Mouse (Mus musculus): ENCODE results near the gene Gimap4.

Gimap4 gene

DNA sequence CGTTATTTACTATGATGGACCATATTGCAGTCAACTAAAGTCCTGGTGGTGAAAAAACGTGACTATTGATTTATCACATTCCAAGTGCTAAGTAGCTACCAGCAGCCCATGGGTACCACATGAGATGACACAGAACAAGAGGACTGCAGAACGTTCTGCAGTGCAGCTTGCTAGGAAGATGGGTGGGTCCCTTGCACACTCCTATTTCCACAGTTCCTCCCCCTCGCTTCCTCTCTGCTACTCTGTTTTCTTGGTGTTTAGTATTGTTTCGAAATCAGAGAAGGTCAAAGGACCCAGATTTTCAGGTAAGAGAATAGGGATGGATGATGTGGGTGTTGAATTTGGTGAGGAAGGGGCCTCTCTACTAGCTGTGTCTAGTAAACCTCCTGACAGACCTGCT, at the start of gene Gimap4:
Gimap4 (plus strand) TSS at position 231 of the 400 bp plus-strand sequence.
- in situ Hi-C loops (cut with MboI, MseI) = no loop called here

DNA sequence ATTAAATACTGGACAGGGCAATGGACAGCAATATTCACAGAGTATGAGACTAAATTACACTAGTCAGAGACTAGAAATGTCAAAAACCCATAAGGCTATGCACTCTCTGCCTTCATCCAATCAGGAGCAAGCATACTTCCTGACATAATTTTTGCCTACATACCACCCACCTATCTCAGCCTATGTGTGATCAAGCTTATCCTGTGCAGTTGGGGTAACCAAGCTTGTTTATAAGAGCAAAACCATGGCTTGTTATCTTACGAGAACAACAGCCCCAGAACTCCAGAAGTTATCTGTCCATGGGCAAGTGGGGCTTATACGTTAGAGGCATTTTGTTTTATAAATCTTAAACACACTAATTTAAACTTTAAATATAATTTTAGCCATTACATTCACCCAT, 49.2 kb upstream of the Gimap4 start:
- in situ Hi-C loops (cut with MboI, MseI) = loop anchor here (10.0 kb wide), 1 partner anchor 460 kb away; no protein-coding TSS in a partner anchor

DNA sequence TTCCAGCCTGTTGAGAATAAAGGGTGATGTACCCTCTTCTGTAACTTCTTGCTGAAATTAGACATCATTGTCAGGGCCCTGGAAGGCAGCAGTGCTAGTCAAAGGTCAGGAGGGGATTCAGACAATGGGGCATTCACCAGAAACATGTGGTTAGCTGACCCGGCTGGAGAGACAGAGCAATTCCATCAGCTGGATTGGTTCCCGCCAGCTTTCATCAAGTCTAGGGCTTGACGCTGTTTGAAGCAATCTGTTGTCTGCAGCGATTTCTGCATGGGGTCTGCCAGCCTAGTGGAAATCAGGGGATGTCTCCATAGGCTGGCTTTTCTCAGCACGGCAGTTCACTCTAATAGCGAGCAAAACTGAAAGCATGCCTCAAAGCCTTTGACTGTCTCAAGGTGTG, 47.8 kb upstream of the Gimap4 start:
- in situ Hi-C loops (cut with MboI, MseI) = loop anchor here (10.0 kb wide), 1 partner anchor 462 kb away; no protein-coding TSS in a partner anchor

DNA sequence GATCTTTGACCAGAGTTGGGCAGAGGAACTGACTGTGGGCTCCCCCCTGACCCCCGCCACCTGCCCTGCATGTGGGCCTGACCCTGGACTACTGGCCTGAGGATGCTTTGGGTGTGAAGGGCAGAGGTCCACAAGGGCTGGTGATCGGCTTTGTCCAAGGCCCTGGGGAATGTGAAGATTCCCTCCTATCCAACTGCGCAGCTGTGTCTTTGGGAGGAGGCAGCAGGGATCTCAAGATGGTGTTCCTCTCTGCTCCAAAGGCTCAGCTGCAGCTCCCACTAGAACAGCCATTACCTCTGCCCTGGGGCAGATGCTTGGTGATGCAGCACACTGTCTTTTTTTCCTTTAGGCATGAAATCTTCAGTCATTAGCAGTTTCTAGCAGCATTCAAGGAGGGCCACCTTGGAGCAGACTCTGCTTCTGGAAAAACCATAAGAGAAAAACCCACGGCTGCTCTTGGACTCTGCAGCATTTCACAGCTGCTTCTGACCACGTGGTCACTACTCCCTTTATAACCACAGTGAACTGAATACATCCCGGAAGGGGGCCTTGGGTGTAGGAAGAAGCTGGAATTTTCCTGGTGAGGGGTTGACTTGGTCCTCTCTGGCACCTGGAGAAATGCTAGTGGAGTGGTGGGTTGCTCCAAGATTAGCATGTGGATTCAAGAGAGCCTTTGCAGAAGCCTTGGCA, 46.4 kb upstream of the Gimap4 start:
- in situ Hi-C loops (cut with MboI, MseI) = loop anchor here (10.0 kb wide), 1 partner anchor 463 kb away; no protein-coding TSS in a partner anchor

DNA sequence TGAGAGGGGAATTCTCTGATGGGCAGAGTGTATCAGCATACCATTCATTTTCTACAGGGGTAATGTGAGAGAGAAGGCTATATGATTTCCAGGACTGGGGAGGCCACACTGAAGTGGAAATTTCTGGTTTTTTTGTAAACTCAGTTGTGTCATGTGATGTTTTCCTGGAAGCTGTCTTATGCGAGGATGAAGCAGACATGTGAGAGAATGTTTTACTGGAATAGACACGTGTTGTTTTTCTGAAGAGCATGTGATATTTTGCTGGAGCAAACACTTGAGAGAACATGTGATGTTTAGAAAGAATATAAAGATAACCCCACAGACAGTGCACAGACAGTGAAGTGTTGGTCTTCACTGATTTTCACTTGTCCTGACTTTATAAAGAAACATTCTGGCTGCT, 45.8 kb upstream of the Gimap4 start:
- in situ Hi-C loops (cut with MboI, MseI) = loop anchor here (10.0 kb wide), 1 partner anchor 464 kb away; no protein-coding TSS in a partner anchor

DNA sequence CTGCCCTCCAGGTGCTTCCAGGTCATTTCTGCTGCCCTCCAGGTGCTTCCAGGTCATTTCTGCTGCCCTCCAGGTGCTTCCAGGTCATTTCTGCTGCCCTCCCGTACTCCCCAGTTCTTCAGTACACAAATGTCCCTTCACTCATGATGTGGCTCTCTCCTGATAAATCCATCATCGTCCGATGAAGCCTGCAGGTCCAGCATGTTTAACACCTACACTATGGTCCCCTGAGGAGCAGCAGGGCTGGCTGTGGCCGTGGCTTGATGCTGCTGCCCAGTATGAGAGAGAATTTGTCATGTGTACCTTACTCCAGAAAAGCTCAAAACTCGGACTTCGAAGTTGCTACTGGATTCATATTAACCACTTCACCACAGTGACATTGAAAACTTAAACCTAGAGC, 43.0 kb upstream of the Gimap4 start:
- in situ Hi-C loops (cut with MboI, MseI) = no loop called here

DNA sequence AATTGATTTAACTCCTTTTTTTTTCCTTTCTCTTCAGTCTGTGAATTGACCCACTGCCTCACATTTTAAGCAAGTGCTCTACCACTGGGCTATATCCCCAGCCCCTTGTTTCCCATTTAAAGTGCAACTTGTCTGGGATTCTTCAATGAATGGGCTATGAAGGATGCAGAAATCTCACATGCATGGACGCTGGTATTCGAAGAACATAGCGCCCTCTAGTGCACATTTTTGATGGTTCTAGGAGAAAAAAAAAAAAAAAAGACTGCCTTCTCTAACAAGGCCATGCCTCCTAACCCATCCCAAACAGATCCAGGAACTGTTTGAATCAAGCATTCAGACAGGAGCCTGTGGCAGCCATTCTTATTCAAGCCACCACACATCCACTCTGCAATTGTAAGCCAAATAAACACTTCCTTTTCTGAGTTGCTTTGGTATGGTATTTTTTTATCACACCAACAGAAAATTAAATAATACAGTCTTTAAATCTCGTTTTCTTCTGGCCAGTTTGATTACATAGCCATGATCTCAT, 41.5 kb upstream of the Gimap4 start:
- in situ Hi-C loops (cut with MboI, MseI) = no loop called here

DNA sequence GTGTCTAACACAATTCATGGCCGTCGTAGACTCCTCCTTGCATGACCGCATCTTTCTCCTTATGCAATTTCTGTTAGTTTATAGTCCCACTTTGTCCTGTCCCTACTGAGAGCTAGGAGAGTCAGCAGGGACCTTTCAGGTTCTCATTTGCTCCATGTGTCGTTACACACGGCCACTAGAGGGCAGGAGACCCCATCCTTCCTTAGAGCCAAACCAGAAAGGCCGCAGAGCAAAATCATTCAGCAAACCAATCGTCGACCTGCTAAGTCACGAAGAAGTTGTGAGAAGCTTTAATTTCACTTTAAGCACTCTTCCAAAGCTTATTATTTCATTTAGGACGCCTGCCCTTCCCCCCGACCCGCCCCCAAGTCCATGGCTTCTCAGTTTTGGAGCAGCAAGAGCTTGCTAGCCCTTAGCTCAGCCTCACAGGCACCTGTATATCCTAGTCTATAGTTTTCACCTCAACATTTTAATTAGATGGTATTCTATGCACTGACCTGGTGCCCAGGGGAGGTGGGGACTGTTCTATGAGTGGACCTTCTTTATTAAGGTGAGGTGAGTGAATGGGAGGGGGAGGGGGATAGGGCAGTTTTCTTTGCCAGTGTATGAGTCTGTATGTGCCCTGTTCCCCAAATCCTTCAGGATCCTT, 38.6 kb upstream of the Gimap4 start:
- in situ Hi-C loops (cut with MboI, MseI) = loop anchor here (5.0 kb wide), 2 partner anchors 97 to 127 kb away; partner anchors contain the start of gene Gimap3

DNA sequence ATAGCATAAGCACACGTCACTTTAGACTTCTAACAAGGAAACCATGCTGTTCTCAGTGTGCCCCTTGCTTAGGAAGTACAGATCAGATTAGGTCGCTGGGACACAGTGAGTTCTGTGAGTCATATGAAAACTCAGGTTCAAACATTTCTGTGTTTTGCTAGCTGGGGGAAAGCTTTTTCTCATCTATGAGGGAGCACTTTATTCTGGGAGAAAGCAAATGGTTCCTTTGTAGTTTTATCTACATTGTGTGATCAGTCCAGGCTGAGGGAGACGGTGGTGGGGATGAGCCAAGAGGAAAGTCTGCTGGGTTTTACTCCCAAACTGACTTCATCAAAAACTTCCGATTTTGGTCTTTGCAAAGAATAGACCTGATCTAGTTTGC, 38.0 kb upstream of the Gimap4 start:
- in situ Hi-C loops (cut with MboI, MseI) = loop anchor here (5.0 kb wide), 2 partner anchors 96 to 126 kb away; partner anchors contain the start of gene Gimap3

DNA sequence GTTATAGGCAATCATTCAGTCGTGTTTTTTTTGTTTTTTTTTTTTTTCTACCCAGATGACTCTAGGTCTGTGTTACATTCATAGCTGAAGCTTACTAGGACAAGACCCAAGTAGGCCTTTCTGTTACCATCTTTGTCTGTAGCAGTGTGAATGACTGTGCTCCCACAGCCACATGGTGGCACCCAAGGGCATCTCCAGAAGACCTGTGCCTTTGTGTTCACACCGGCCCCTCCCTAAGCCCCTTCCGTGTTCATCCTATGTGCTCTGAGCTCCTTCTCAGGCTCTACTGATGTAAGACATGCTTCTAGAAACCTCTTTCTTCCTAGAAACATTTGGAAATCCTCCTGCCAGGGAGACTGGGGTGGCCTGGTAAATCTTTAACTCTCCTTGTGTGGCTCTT, 37.4 kb upstream of the Gimap4 start, which contains the start of gene Gimap8:
Gimap8 (plus strand) TSS at position 240 of the 400 bp plus-strand sequence.
- in situ Hi-C loops (cut with MboI, MseI) = loop anchor here (5.0 kb wide), 2 partner anchors 95 to 125 kb away; partner anchors contain the start of gene Gimap3

DNA sequence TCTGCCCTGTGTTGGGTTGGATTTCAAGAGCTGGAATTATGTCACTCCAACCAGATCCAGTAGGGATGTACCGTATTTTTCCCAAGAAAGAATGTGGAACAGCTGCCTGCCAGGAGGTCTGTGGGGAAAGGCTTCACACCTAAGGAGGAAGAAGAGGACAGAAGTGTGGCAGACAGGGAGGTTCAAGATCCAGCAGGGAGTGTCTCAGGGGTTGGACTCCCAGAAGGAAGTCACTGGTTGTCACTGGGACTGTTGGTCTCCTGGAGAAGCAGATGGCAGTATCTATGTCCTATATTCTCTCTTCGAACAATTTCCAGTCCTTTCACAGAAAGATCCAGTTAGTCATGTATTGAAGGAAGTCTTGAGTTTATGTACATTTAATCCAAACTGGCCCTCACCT, 36.7 kb upstream of the Gimap4 start:
- in situ Hi-C loops (cut with MboI, MseI) = loop anchor here (5.0 kb wide), 2 partner anchors 95 to 125 kb away; partner anchors contain the start of gene Gimap3

DNA sequence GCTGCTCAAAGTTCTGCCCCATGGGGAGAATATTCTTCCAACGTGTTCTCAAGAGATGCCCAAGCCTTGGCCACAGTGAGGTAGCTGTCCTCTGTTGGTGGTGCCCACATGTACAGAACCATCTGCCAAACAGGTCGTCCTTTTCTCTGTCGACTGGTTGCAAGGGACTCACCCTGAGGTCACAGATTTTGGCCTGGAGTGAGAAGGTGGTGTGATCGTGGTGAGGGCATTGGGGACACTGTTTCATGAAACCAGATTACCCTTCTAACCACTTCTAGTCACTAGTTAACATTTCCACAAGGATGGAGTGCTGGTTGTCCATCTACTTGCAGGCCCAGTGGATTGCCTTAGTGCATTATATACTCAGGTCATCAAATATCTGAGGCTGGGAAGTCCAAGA, 35.6 kb upstream of the Gimap4 start:
- in situ Hi-C loops (cut with MboI, MseI) = loop anchor here (5.0 kb wide), 2 partner anchors 94 to 124 kb away; partner anchors contain the start of gene Gimap3

DNA sequence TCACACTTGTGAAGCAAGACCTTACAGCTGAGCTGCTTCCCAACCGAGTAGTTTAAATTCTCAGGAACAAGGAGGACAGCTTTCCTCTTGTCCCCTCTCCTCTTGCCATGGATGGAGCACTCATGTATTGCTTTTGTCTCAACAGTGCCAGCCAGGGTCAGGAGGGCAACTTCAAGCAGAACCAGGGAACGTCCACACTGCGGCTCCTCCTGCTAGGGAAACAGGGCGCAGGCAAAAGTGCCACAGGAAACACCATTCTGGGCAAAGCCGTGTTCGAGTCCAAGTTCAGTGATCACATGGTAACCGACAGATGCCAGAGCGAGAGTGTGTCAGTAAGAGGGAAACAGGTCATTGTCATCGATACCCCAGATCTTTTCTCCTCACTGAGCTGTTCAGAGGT, 34.3 kb upstream of the Gimap4 start:
- in situ Hi-C loops (cut with MboI, MseI) = no loop called here

DNA sequence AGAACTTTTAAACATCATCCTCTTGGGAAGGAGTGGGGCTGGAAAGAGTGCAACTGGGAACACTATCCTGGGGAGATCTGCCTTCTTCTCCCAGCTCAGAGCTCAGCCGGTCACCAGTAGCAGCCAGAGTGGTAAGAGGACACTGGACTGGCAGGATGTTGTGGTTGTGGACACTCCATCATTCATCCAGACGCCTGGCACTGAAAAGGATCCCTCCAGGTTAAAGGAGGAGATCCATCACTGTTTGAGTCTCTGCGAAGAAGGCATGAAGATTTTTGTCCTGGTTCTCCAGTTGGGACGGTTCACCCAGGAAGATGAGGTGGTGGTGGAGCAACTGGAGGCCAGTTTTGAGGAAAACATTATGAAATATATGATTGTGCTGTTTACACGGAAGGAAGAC, 25.6 kb upstream of the Gimap4 start:
- in situ Hi-C loops (cut with MboI, MseI) = no loop called here

DNA sequence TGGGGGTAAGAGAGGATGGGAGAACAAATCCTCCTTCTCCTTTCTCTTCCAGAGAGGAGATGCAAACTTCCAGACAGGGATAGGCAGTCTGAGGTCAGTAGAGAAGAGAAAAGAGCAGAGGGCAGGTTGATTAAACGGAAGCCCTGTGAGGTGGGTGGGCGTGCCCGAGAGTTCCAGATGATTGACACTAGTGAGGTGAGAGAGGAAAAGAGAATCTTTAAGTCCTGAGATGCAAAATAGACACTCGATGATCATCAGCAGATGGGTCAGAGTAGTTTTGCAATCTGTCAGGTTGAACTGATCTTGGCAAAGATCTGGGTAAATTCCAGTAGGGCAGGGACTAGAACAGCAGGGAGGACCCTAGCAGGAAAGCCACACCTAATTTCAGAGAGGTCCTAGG, 19.6 kb upstream of the Gimap4 start:
- in situ Hi-C loops (cut with MboI, MseI) = no loop called here

DNA sequence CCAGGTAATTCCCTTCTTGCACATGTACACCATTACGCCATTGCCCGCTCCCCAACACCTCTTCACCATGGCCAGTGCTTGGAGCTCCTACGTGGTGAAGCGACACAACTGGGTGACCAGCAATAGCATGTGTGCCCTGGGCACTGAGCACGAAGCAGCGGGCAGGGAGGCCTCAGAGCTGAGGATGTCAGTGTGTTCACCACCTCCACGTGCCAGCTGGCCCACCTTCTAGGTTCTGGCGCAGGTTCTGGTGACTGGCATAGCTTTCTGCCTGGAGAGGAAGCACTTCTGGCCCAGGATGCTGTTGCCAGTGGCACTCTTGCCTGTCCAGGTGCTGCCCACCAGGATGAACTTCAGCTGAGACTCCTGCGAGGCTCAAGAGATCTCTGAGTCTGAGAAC, 18.9 kb upstream of the Gimap4 start:
- in situ Hi-C loops (cut with MboI, MseI) = no loop called here

DNA sequence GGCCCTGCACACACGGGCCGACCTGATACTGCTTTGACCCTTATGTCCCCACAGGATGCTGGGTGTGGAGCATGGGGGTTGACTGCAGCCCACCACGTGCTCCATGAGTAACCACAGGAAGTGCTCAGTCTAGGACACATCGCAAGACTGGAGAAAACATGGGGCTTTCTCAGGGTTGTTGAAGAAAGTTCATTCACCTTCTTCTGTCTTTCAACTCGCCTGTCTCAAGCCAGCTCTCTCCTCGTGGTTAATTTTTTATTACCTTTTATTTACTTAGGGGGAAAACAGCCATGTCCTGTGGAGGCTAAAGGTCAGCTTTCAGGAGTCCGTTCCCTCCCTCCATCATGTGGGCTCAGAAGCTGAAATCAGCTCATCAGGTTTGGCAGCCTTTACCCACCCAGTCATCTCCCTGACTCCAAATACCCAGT, 18.2 kb upstream of the Gimap4 start:
- in situ Hi-C loops (cut with MboI, MseI) = no loop called here

DNA sequence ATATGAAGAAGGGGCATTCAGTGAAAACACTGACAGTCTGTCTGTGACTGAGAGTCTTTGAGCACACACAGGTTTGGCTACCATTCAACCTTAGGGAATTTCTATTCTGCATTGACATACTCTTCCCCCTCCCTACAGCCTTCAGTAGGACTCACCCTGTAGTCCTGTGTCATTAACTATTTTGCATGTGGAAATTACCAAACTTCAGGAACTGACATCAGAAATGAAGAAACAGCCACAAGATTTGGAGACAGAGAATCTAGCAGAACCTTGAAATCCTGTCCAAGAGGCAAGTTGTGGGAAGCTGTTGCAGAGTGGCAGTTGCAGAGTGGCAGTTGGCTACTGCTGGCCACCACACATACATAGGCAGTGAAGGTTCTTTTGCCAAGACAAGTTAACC, 16.3 kb upstream of the Gimap4 start:
- in situ Hi-C loops (cut with MboI, MseI) = no loop called here

DNA sequence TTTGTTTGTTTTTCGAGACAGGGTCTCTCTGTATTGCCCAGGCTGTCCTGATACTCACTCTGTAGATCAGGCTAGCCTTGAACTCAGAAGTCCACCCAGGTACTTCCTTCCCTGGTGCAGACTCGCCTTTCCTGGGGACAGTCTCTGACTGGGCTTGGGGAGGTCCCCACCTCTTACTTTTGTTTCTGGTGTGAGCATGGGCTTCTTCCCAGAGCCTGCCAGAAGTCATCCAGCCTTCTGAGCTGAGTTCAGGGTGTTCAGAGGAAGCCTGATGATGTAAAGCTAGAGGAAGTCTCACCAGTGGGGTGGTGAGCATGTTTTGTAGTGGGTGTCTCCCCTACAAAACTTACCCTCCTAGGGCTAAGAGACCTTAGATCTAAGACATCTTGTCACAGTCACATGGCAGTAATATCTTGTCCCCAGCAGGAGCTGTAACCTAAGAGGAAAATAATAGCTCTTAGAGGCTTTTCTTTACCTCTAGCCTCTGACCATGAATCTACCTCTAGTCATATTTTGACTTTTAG, 14.8 kb upstream of the Gimap4 start:
- in situ Hi-C loops (cut with MboI, MseI) = no loop called here

DNA sequence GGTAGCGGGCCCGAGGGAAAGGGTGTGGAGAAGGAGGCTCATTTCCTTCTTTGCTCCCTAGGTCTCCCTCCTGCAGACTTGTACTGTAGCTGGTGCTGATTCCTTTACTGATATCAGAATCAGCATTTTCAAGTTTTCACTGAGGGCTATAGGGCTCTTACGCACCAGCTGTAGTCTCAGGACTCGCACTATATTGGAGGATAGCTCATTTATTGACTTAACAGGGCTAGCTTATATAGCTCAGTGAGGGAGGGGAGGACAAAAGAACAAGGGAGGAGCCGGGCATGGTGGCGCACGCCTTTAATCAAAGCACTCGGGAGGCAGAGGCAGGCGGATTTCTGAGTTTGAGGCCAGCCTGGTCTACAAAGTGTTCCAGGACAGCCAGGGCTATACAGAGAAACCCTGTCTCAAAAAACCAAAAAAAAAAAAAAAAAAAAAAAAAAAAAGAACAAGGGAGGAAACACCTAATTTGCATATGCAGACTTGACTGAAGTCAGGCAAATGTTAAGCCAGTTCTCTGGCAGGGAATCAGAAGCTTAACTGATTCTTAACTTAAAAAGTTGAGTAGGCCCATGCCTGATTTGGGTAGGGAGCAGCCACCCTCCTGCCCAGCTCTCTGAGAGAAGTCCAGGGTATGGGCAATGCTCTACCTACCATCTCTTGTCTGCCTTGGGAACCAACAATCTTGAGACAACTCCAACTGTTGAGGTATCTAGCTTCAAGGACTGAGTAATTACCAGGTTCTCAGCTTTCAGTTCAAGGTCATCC, 9.9 kb upstream of the Gimap4 start:
- in situ Hi-C loops (cut with MboI, MseI) = no loop called here

DNA sequence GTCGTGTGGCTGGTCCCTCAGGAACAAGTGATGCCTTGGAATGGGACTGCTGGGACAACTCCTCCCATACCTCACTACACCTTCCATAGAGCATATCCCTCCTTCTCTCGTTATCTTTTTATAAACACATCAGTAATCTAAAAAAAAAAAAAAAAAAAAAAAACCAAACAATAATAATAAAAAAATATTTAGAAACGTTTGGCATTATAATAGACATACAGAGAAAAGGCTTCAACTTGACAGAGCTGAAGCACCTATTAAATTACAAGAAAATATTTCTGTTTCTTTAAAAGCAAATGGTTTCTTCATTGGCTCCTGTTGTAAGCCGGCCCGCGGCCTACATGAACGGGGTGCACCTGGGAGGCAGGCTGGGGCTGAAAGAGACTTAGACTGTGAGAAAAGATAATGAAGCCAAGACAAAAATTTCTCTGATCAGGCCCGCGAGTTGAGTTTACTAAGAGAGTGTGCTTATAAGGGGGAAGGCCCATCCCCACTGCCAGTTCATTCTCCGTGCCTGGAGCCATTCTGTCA, 8.9 kb upstream of the Gimap4 start:
- in situ Hi-C loops (cut with MboI, MseI) = no loop called here
